Mouse (Mus musculus) olfactory bulb, adult 2 months (tissue): ENCODE measurements around the gene Gtf2h2. TPM values are rescaled to one million over a fixed set of nuclear protein-coding genes. Genes with fewer than 3 reads are reported as not detected.
"Not testable (repeated sequence)": the region's sequence is repeated elsewhere in the genome, so short reads cannot be mapped to it uniquely, and the experiment has no call there.

Source experiments
- H3K27ac ChIP-seq: fragments of 200-500 bp; 2 replicates; pipeline ENCODE4 v1.5.1; 2012; ENCODE audit warnings: low read depth, low read length; ENCODE audit not compliant: insufficient read depth
- H3K4me1 ChIP-seq: fragments of 200-500 bp; 2 replicates; pipeline ENCODE4 v1.6.1; 2012; ENCODE audit warnings: low read length; ENCODE audit not compliant: control insufficient read depth, insufficient read depth
- H3K4me3 ChIP-seq: fragments of 200-500 bp; 2 replicates; pipeline ENCODE4 v1.5.1; 2012; ENCODE audit warnings: mild to moderate bottlenecking, low read depth, low read length, moderate library complexity; ENCODE audit not compliant: insufficient read depth
- CTCF ChIP-seq: fragments of 200-500 bp; IDR thresholded peaks from 2 replicates; pipeline ENCODE4 v1.5.1; 2012; ENCODE audit warnings: low read depth, mild to moderate bottlenecking, low read length, moderate library complexity; ENCODE audit not compliant: insufficient read depth
- POLR2A ChIP-seq: fragments of 200-500 bp; IDR thresholded peaks from 2 replicates; pipeline ENCODE4 v1.6.1; 2012; ENCODE audit warnings: mild to moderate bottlenecking, low read depth, low read length, moderate library complexity; ENCODE audit not compliant: insufficient read depth
- WGBS: fragments of 180-500 bp; shearing (Covaris S2); methylation state at CpG from one replicate; pipeline ENCODE4 v1.1.7; 2018; 5-methylcytosine and 5-hydroxymethylcytosine counted together
- polyA plus RNA-seq: library from polyadenylated mRNA; stranded (reverse); fragments of >200 nt; gene quantifications from 2 replicates; pipeline ENCODE4 v1.2.4, GENCODE M21; 2012; ENCODE audit warnings: low replicate concordance; ENCODE audit not compliant: missing spikeins, insufficient read depth, insufficient read length

Gtf2h2 gene
- polyA plus RNA-seq, 1 experiment: not detected

- TF ChIP-seq POLR2A (no peak), CTCF (no peak)
- H3K4me1 ChIP-seq: no peaks in the 10 kb centered on the region
- 70% methylated on average over 2 of the region's 2 CpGs for WGBS
Observed at GRCm38 (mm10) chr13:100519162-100519561, 26.8 kb upstream of the Gtf2h2 start.

GRCm38 (mm10) chr13:100518191-100518590 lies 25.8 kb upstream of the Gtf2h2 start:
- no peaks in the 10 kb centered on the region for H3K4me1 ChIP-seq
- TF ChIP-seq CTCF: no peak
- TF ChIP-seq POLR2A: no peak
- H3K27ac ChIP-seq: no peak overlapping the region
- no peak overlapping the region for H3K4me3 ChIP-seq
- 87% methylated on average over 6 of the region's 6 CpGs for WGBS

More at GRCm38 (mm10) chr13:100519162-100519561, 26.8 kb upstream of the Gtf2h2 start:
- no peak overlapping the region for H3K4me3 ChIP-seq
- H3K27ac ChIP-seq: no peak overlapping the region

GRCm38 (mm10) chr13:100517652-100518153 lies 25.3 kb upstream of the Gtf2h2 start:
- no peak overlapping the region for H3K27ac ChIP-seq
- WGBS: 88% methylated on average over 6 of the region's 6 CpGs

GRCm38 (mm10) chr13:100516213-100517105 lies 24.1 kb upstream of the Gtf2h2 start:
- Histone ChIP-seq H3K4me1 (no peaks in the 10 kb centered on the region), H3K27ac (no peak overlapping the region), H3K4me3 (no peak overlapping the region)
- 40% methylated on average over 12 of the region's 12 CpGs for WGBS
- TF ChIP-seq CTCF (no peak), POLR2A (no peak)

More at GRCm38 (mm10) chr13:100517652-100518153, 25.3 kb upstream of the Gtf2h2 start:
- H3K4me1 ChIP-seq: no peaks in the 10 kb centered on the region
- TF ChIP-seq POLR2A: no peak
- TF ChIP-seq CTCF: no peak
- H3K4me3 ChIP-seq: no peak overlapping the region

GRCm38 (mm10) chr13:100512792-100513191 lies 20.4 kb upstream of the Gtf2h2 start:
- TF ChIP-seq POLR2A (no peak), CTCF (no peak)
- Histone ChIP-seq H3K4me3 (no peak overlapping the region), H3K27ac (no peak overlapping the region), H3K4me1 (no peaks in the 10 kb centered on the region)
- WGBS: 98% methylated on average over 2 of the region's 2 CpGs

- no peaks in the 10 kb centered on the region for H3K4me1 ChIP-seq
- TF ChIP-seq CTCF (no peak), POLR2A (no peak)
- H3K27ac ChIP-seq: no peak overlapping the region
- H3K4me3 ChIP-seq: no peak overlapping the region
- WGBS: 78% methylated on average over 4 of the region's 4 CpGs
Observed at GRCm38 (mm10) chr13:100511860-100512364, 19.5 kb upstream of the Gtf2h2 start.

GRCm38 (mm10) chr13:100511146-100511859 lies 18.9 kb upstream of the Gtf2h2 start:
- no peak overlapping the region for H3K4me3 ChIP-seq

GRCm38 (mm10) chr13:100499625-100500024 lies 7.2 kb upstream of the Gtf2h2 start:
- H3K27ac ChIP-seq: not testable (repeated sequence)

More at GRCm38 (mm10) chr13:100511146-100511859, 18.9 kb upstream of the Gtf2h2 start:
- Histone ChIP-seq H3K27ac (no peak overlapping the region), H3K4me1 (no peaks in the 10 kb centered on the region)
- WGBS: 75% methylated on average over 7 of the region's 7 CpGs
- TF ChIP-seq POLR2A (no peak), CTCF (no peak)

GRCm38 (mm10) chr13:100495337-100495736 lies 3.0 kb upstream of the Gtf2h2 start:
- H3K4me1 ChIP-seq: no peaks in the 10 kb centered on the region
- WGBS: 82% methylated on average over 4 of the region's 4 CpGs
- TF ChIP-seq POLR2A: no peak
- no peak for TF ChIP-seq CTCF

More at GRCm38 (mm10) chr13:100499625-100500024, 7.2 kb upstream of the Gtf2h2 start:
- not testable (repeated sequence) for H3K4me3 ChIP-seq, H3K4me1 ChIP-seq

GRCm38 (mm10) chr13:100494370-100494769 lies 2.0 kb upstream of the Gtf2h2 start:
- not testable (repeated sequence) for H3K4me1 ChIP-seq, H3K27ac ChIP-seq, H3K4me3 ChIP-seq
- 63% methylated on average over 8 of the region's 8 CpGs for WGBS

More at GRCm38 (mm10) chr13:100495337-100495736, 3.0 kb upstream of the Gtf2h2 start:
- no peak overlapping the region for H3K27ac ChIP-seq
- H3K4me3 ChIP-seq: no peak overlapping the region
